Mouse (Mus musculus) ES-E14 (cell line): ENCODE measurements at regions not wholly inside any gene's neighbourhood (a gene's known extent, or its start where the extent isn't known, plus 50 kb on each side); places are given as distances from the start of the nearest gene placed in this dataset.

Source experiments
- DNase-seq: peaks from one replicate; pipeline ENCODE4 v3.0.0-alpha.2; 2013; ENCODE audit warnings: low read depth, low spot score
- H3K27ac ChIP-seq: 2 replicates; pipeline ENCODE4 v1.5.1; 2012; ENCODE audit warnings: low read depth, mild to moderate bottlenecking, low read length, moderate library complexity, mixed read lengths; ENCODE audit not compliant: poor library complexity, insufficient read depth, severe bottlenecking
- H3K36me3 ChIP-seq: 2 replicates; pipeline ENCODE4 v1.6.1; 2012; ENCODE audit warnings: mild to moderate bottlenecking, low read length, moderate library complexity, mixed read lengths; ENCODE audit not compliant: control insufficient read depth, poor library complexity, insufficient read depth, severe bottlenecking
- H3K4me1 ChIP-seq, 2 experiments: fragments of 150-350 bp in 1 of 2; sonication (generic) in 1 of 2; 2 replicates each; pipeline ENCODE4 v1.6.1; 2012; ENCODE audit warnings: low read length in 2 of 2, mild to moderate bottlenecking in 1 of 2, mixed read lengths in 1 of 2; ENCODE audit not compliant: control insufficient read depth in 2 of 2, insufficient read depth in 2 of 2, poor library complexity in 1 of 2
- H3K4me3 ChIP-seq, 2 experiments: fragments of 150-350 bp in 1 of 2; sonication (generic) in 1 of 2; 2 replicates each; pipeline ENCODE4 v1.5.1; 2012; ENCODE audit warnings: low read length in 2 of 2, low read depth in 1 of 2, mild to moderate bottlenecking in 1 of 2, mixed read lengths in 1 of 2; ENCODE audit not compliant: insufficient read depth in 1 of 2, poor library complexity in 1 of 2, severe bottlenecking in 1 of 2
- H3K9ac ChIP-seq: 2 replicates; pipeline ENCODE4 v1.6.1; 2012; ENCODE audit warnings: low read depth, mild to moderate bottlenecking, low read length, mixed read lengths; ENCODE audit not compliant: poor library complexity, insufficient read depth, severe bottlenecking
- H3K9me3 ChIP-seq: fragments of 150-350 bp; sonication (generic); 2 replicates; pipeline ENCODE4 v1.6.1; 2012; ENCODE audit warnings: low read depth, mild to moderate bottlenecking, low read length; ENCODE audit not compliant: control insufficient read depth, insufficient read depth
- CHD2 ChIP-seq: IDR thresholded peaks from 2 replicates; pipeline ENCODE4 v1.6.1; 2014; ENCODE audit warnings: mild to moderate bottlenecking, low read depth, low read length, inconsistent platforms
- HCFC1 ChIP-seq: IDR thresholded peaks from 2 replicates; pipeline ENCODE4 v1.6.1; 2012; ENCODE audit warnings: low read length, inconsistent platforms, borderline replicate concordance; ENCODE audit not compliant: insufficient read depth
- MAFK ChIP-seq: IDR thresholded peaks from 2 replicates; pipeline ENCODE4 v1.6.1; 2014; ENCODE audit warnings: mild to moderate bottlenecking, low read depth, low read length, inconsistent platforms; ENCODE audit not compliant: insufficient read depth
- ZC3H11A ChIP-seq: IDR thresholded peaks from 2 replicates; pipeline ENCODE4 v1.6.1; 2012; ENCODE audit warnings: low read depth, mild to moderate bottlenecking, inconsistent platforms, low read length, borderline replicate concordance
- ZNF384 ChIP-seq: IDR thresholded peaks from 2 replicates; pipeline ENCODE4 v1.6.1; 2012; ENCODE audit warnings: low read depth, low read length, inconsistent platforms
- in situ Hi-C, 2 experiments: fragments of 600-800 bp; cut with MboI; formaldehyde crosslinking; loops; one replicate each; pipeline ENCODE4 v1.15.1; 2025; ENCODE audit warnings: low sequenced_read_pairs in 2 of 2, inconsistent platforms in 1 of 2; ENCODE audit not compliant: unreplicated experiment in 2 of 2

- Histone ChIP-seq H3K27ac (no peak overlapping the region), H3K9me3 (no peaks in the 10 kb centered on the region), H3K4me1 (no peaks in the 10 kb centered on the region), H3K36me3 (no peaks in the 10 kb centered on the region), H3K4me3 (no peak overlapping the region), H3K9ac (no peak overlapping the region)
- no peak for TF ChIP-seq ZNF384
- in situ Hi-C loops = no loop called here
- no peak for DNase-seq
These were observed 527.6 kb downstream of the Adgrl2 start for GRCm38 (mm10) chr3:148462791-148463190.

GRCm38 (mm10) chr3:148448888-148449287, 541.5 kb downstream of the Adgrl2 start:
- Histone ChIP-seq H3K36me3 (no peaks in the 10 kb centered on the region), H3K9ac (no peak overlapping the region), H3K4me1 (no peaks in the 10 kb centered on the region), H3K27ac (no peak overlapping the region), H3K4me3 (no peak overlapping the region), H3K9me3 (no peaks in the 10 kb centered on the region)
- DNase-seq = no peak
- TF ChIP-seq HCFC1 (no peak), ZC3H11A (no peak), CHD2 (no peak), ZNF384 (no peak), MAFK (no peak)
- in situ Hi-C loops = no loop called here

- Histone ChIP-seq H3K36me3 (no peaks in the 10 kb centered on the region), H3K4me3 (no peak overlapping the region), H3K4me1 (no peaks in the 10 kb centered on the region), H3K27ac (no peak overlapping the region), H3K9me3 (no peaks in the 10 kb centered on the region), H3K9ac (no peak overlapping the region)
- in situ Hi-C loops = no loop called here
- DNase-seq = no peak
- TF ChIP-seq HCFC1 (no peak), CHD2 (no peak), ZC3H11A (no peak), ZNF384 (no peak), MAFK (no peak)
These were observed 541.9 kb downstream of the Adgrl2 start for GRCm38 (mm10) chr3:148448465-148448864.

GRCm38 (mm10) chr3:148446845-148447244, 543.5 kb downstream of the Adgrl2 start:
- Histone ChIP-seq H3K4me1 (no peaks in the 10 kb centered on the region), H3K9me3 (no peaks in the 10 kb centered on the region), H3K4me3 (no peak overlapping the region), H3K9ac (no peak overlapping the region), H3K36me3 (no peaks in the 10 kb centered on the region), H3K27ac (no peak overlapping the region)
- no peak for TF ChIP-seq HCFC1
- TF ChIP-seq CHD2 = no peak
- no peak for TF ChIP-seq MAFK
- no peak for TF ChIP-seq ZC3H11A
- TF ChIP-seq ZNF384 = no peak
- DNase-seq = no peak
- in situ Hi-C loops = no loop called here

GRCm38 (mm10) chr3:148443012-148443411, 547.3 kb downstream of the Adgrl2 start:
- TF ChIP-seq HCFC1 (no peak), ZNF384 (no peak), CHD2 (no peak), MAFK (no peak), ZC3H11A (no peak)
- Histone ChIP-seq H3K4me1 (no peaks in the 10 kb centered on the region), H3K36me3 (no peaks in the 10 kb centered on the region), H3K27ac (no peak overlapping the region), H3K4me3 (no peak overlapping the region), H3K9ac (no peak overlapping the region), H3K9me3 (no peaks in the 10 kb centered on the region)
- no peak for DNase-seq
- in situ Hi-C loops = no loop called here
